Mouse (Mus musculus) C2C12 (cell line): ENCODE measurements at regions not wholly inside any gene's neighbourhood (a gene's known extent, or its start where the extent isn't known, plus 50 kb on each side); places are given as distances from the start of the nearest gene placed in this dataset.

Experiments
- CTCF ChIP-seq: IDR thresholded peaks from one replicate; pipeline ENCODE4 v1.5.1; 2011; ENCODE audit not compliant: control insufficient read depth, insufficient read depth, insufficient read length
- FOSL1 ChIP-seq: IDR thresholded peaks from one replicate; pipeline ENCODE4 v1.8.0; 2011; ENCODE audit warnings: mild to moderate bottlenecking, low read length; ENCODE audit not compliant: poor library complexity, insufficient read depth, severe bottlenecking
- MAX ChIP-seq: IDR thresholded peaks from one replicate; pipeline ENCODE4 v1.6.1; 2011; ENCODE audit warnings: mild to moderate bottlenecking, control low read depth
- MYOD1 ChIP-seq: IDR thresholded peaks from one replicate; pipeline ENCODE4 v1.6.1; 2011; ENCODE audit warnings: low read depth; ENCODE audit not compliant: control insufficient read depth, insufficient read length
- MYOG ChIP-seq: IDR thresholded peaks from one replicate; pipeline ENCODE4 v1.6.1; 2011; ENCODE audit not compliant: control insufficient read depth, insufficient read length; ENCODE audit errors: extremely low read depth
- USF1 ChIP-seq: IDR thresholded peaks from one replicate; pipeline ENCODE4 v1.6.1; 2011; ENCODE audit warnings: low read depth, mild to moderate bottlenecking, control low read depth, moderate library complexity

DNA sequence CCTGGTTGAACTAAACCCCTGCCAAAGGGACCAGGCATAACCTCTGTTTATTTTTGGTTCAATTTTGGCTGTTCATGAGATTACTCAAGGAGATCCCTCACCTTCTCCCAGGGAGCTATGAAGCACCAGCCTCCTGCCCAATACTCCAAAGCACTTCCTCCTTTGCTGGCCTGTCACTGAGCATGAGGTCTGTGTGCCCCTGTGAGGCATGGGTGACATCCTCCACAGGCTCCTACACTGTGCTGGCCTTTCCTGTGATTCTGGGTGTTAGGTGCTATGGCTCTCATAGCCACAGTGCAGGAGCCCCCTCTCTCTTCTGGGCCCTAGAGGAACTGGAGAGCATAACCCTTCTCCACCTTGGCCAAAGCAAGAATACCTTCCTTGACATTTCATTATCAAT is 53.1 kb upstream of the Ankrd50 start:
- TF ChIP-seq CTCF (no peak), MAX (no peak), USF1 (no peak), MYOG (no peak), FOSL1 (no peak), MYOD1 (no peak)
